Mouse (Mus musculus): ENCODE data around the gene Myo16.

DNA sequence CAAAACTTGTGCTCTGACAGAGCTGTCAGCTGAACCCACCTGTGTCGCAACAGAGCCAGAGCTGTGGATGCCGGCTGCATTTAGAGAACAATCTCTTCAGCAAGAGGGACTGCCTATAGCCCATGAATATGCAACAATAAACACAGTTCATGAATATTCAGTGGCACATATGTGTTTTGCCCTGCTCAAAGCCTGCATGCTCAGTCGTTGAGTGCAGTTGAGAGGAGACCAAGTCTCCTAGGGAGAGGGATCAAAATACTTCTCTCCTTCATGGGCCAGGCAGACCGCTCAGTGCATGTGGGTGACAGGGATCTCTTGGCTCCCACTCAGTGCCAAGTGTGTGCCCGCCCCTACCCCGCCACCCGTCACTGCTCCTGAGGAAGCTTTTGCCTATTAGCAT is 265.3 kb downstream of the Myo16 start:
- TF ChIP-seq CTCF (IDR thresholded peaks at IDR 0.05; ENCODE audit: low read depth) = no peak
- no peak for TF ChIP-seq EP300 (optimal IDR thresholded peaks at IDR 0.05)

All from stomach, postnatal 0 days (tissue).